In genomic region chr13:64240626-64241025, GRCm38 (mm10) we compare ENCODE assay signal across 26 mouse cellular contexts. TPM values are rescaled to one million over a fixed set of nuclear protein-coding genes. Genes with fewer than 3 reads are reported as not detected.
DNase-seq lines count a peak whose midpoint lies in the region; ATAC-seq and TF ChIP-seq lines count a peak whose summit lies in the region.
"Had no signal": no experiment of that assay in that cellular context is flagged by ENCODE, and none has a peak within 500 bp of the region (broad histone marks: within the 10 kb centered on the region; RNA-seq: fewer than 3 reads in every experiment).

No protein-coding gene starts in this region.

- H3K9ac ChIP-seq in heart, adult 2 months (ENCODE audit: low read depth, low read length) = peak overlapping the region; percentile 28; the same call in 1 of the 2 replicates
- H3K9ac ChIP-seq in heart, embryonic 14.5 days (ENCODE audit: low read length) = peak overlapping the region; percentile 52; the same call in 1 of the 2 replicates
- H3K9ac ChIP-seq in heart, embryonic 15.5 days = no peak overlapping the region
- H3K9ac ChIP-seq: forebrain, embryonic 13.5 days; hindbrain, embryonic 14.5 days; liver, embryonic 13.5 days; stomach, embryonic 15.5 days had no signal

- no peak overlapping the region for H3K4me3 ChIP-seq in heart, adult 2 months
- H3K4me3 ChIP-seq in heart, embryonic 14.5 days (ENCODE audit: control insufficient read depth in 1 of 2, insufficient read depth in 1 of 2, low read depth in 1 of 2, low read length in 2 of 2) = no peak overlapping the region
- no peak overlapping the region for H3K4me3 ChIP-seq in heart, embryonic 15.5 days
- no peak overlapping the region for H3K4me3 ChIP-seq in gastrocnemius, adult 2 months
- H3K4me3 ChIP-seq: forebrain, embryonic 13.5 days; liver, embryonic 13.5 days; megakaryocyte, embryonic 14.5 days; stomach, embryonic 15.5 days had no signal

- TF ChIP-seq EP300 in heart, adult 2 months (IDR thresholded peaks at IDR 0.05; ENCODE audit: insufficient read depth, low read depth, low read length) = no peak

- no peaks in the 10 kb centered on the region for H3K9me3 ChIP-seq in heart, embryonic 14.5 days (ENCODE audit: control insufficient read depth, low read length)
- no peaks in the 10 kb centered on the region for H3K9me3 ChIP-seq in heart, embryonic 15.5 days (replicated peaks)
- H3K9me3 ChIP-seq: forebrain, embryonic 13.5 days; liver, embryonic 13.5 days; megakaryocyte, embryonic 14.5 days; stomach, embryonic 15.5 days had no signal

- H3K4me1 ChIP-seq in heart, adult 2 months (ENCODE audit: control insufficient read depth, insufficient read depth, low read length) = peaks cover 2% of the 10 kb centered on the region; the same call in 1 of the 2 replicates
- peaks cover 12 to 27% of the 10 kb centered on the region in 2 experiments for H3K4me1 ChIP-seq in heart, embryonic 14.5 days (ENCODE audit: control insufficient read depth in 2 of 2, insufficient read depth in 2 of 2, low read length in 2 of 2)
- H3K4me1 ChIP-seq in heart, embryonic 15.5 days (replicated peaks) = peaks cover 23% of the 10 kb centered on the region
- H3K4me1 ChIP-seq: forebrain, embryonic 13.5 days; stomach, embryonic 15.5 days had no signal

- intact Hi-C loops in heart, adult 2 months (cut with DNase I) = no loop called here
- intact Hi-C loops in heart, postnatal 14 days (cut with DNase I) = no loop called here
- intact Hi-C loops in gastrocnemius, adult 2 months (cut with DNase I) = no loop called here

- H3K27ac ChIP-seq in heart, adult 2 months = no peak overlapping the region; the same call in 1 of the 2 replicates
- H3K27ac ChIP-seq in heart, embryonic 14.5 days (replicated peaks in 1 of 2; ENCODE audit: control insufficient read depth in 1 of 2, insufficient read depth in 1 of 2, low read depth in 2 of 2, low read length in 2 of 2) = peak overlapping the region; percentile 66 to 79
- H3K27ac ChIP-seq in heart, embryonic 15.5 days = peak overlapping the region; percentile 56
- H3K27ac ChIP-seq in gastrocnemius, adult 2 months = no peak overlapping the region
- H3K27ac ChIP-seq: forebrain, embryonic 13.5 days; hindbrain, embryonic 14.5 days; liver, embryonic 13.5 days; stomach, embryonic 15.5 days had no signal

- H3K27me3 ChIP-seq in heart, adult 2 months (ENCODE audit: control insufficient read depth, insufficient read depth, low read length) = no peaks in the 10 kb centered on the region
- no peaks in the 10 kb centered on the region for H3K27me3 ChIP-seq in heart, embryonic 14.5 days (ENCODE audit: control insufficient read depth, insufficient read depth, low read length)
- H3K27me3 ChIP-seq in heart, embryonic 15.5 days = no peaks in the 10 kb centered on the region
- H3K27me3 ChIP-seq: forebrain, embryonic 13.5 days; liver, embryonic 13.5 days; megakaryocyte, embryonic 14.5 days; stomach, embryonic 15.5 days had no signal

- peak overlapping the region; percentile 57 for H3K4me2 ChIP-seq in heart, embryonic 14.5 days (ENCODE audit: low read length)
- H3K4me2 ChIP-seq in heart, embryonic 15.5 days = peak overlapping the region; percentile 34
- H3K4me2 ChIP-seq: forebrain, embryonic 13.5 days; hindbrain, embryonic 14.5 days; liver, embryonic 13.5 days; stomach, embryonic 15.5 days had no signal

- WGBS in heart, adult 2 months = 72% methylated on average over 7 of the region's 7 CpGs
- WGBS in heart, embryonic 14.5 days = 48% methylated on average over 7 of the region's 7 CpGs
- 51% methylated on average over 7 of the region's 7 CpGs for WGBS in heart, embryonic 15.5 days

- no peaks in the 10 kb centered on the region for H3K79me2 ChIP-seq in heart, adult 2 months (replicated peaks; ENCODE audit: control insufficient read depth, insufficient read depth, low read length)

- no peaks in the 10 kb centered on the region; the same call in 1 of the 2 replicates for H3K36me3 ChIP-seq in heart, adult 2 months (ENCODE audit: control insufficient read depth, insufficient read depth, low read length)
- peaks cover 14% of the 10 kb centered on the region for H3K36me3 ChIP-seq in heart, embryonic 14.5 days (ENCODE audit: control insufficient read depth, insufficient read depth, low read length)
- H3K36me3 ChIP-seq in heart, embryonic 15.5 days = peaks cover 5% of the 10 kb centered on the region
- H3K36me3 ChIP-seq: liver, embryonic 13.5 days; stomach, embryonic 15.5 days had no signal

- TF ChIP-seq CTCF in heart, adult 2 months (IDR thresholded peaks at IDR 0.05) = no peak
- no peak for TF ChIP-seq CTCF in gastrocnemius, adult 2 months (IDR thresholded peaks at IDR 0.05)

- no peak for ATAC-seq in heart, embryonic 14.5 days (ENCODE audit: insufficient number of reproducible peaks, insufficient read depth, low FRiP score, low read depth)
- no peak for ATAC-seq in heart, embryonic 15.5 days (replicated peaks; ENCODE audit: insufficient number of reproducible peaks, insufficient read depth, low FRiP score, low read depth)
- peak; percentile 67 for ATAC-seq in inflammation-experienced regulatory T-cells, adult 6 months
- ATAC-seq: forebrain, embryonic 13.5 days; lung, postnatal 0 days had no signal

- no peak for DNase-seq in heart, adult 2 months
- DNase-seq in heart, adult 8-10 months (ENCODE audit: low spot score) = no peak
- DNase-seq in heart, postnatal 14 days = no peak
- no peak for DNase-seq in gastrocnemius, adult 2 months
- DNase-seq in kidney, postnatal 25 days = no peak
- DNase-seq: adrenal gland, adult 8-10 months; cerebellum, adult 2 months; cerebellum, postnatal 14 days; gastrocnemius, postnatal 14 days; kidney, adult 18-20 months; kidney, postnatal 4 days; left cerebral cortex, postnatal 4 days; liver, embryonic 13.5 days; lung, adult 18-20 months; lung, postnatal 4 days; midbrain, embryonic 14.5 days; right cerebral cortex, postnatal 25 days; thymus, postnatal 14 days had no signal

- no peak for TF ChIP-seq POLR2A in heart, adult 2 months (IDR thresholded peaks at IDR 0.05; ENCODE audit: insufficient read depth, low read depth, low read length)

RNA-seq across cellular contexts. Expression of gene Cdc14b, which starts 34.5 kb away (rescaled TPM):
- 1 to 10 TPM; 8.7 to 8.8 TPM for total RNA-seq in heart, adult 2 months (2021)
- polyA plus RNA-seq in heart, adult 2 months (2012; rRNA removed) = 8.2 and 19.8 TPM in 2 replicates
- total RNA-seq in heart, adult 8-10 months (2022) = 10 to 100 TPM in 2 of 4 experiments, 1 to 10 TPM in 2; 7.7 to 11.5 (median 9.7) TPM
- polyA plus RNA-seq in heart, embryonic 14.5 days (2014; fragmentation: Nextera tagmentation; extraction: Ambion mirVana) = 15.7 and 21.0 TPM in 2 replicates
- total RNA-seq in heart, postnatal 14 days (2021) = 1 to 10 TPM; 8.9 to 9.0 TPM
- polyA plus RNA-seq in heart, embryonic 15.5 days (2015; fragmentation: Nextera tagmentation; extraction: Ambion mirVana) = 12.1 and 12.7 TPM in 2 replicates
- polyA plus RNA-seq in inflammation-experienced regulatory T-cells, adult 6 months (2017; shearing (Covaris generic)) = 10 to 100 TPM in 1 of 3 experiments, 1 to 10 TPM in 2; 6.5 to 14.2 (median 9.1) TPM
- total RNA-seq in gastrocnemius, adult 2 months (2021) = 1 to 10 TPM; 6.3 to 6.8 TPM

Comparison
In these comparisons a context has a peak if more than half of its experiments do, and no peak if none do; other contexts are left out.
1. H3K27ac ChIP-seq: peak in heart, embryonic 14.5 days (2 of 2) and heart, embryonic 15.5 days (single experiment); none in heart, adult 2 months (single experiment) and gastrocnemius, adult 2 months (single experiment).